Mouse (Mus musculus) stomach, postnatal 0 days (tissue): ENCODE results near the gene Prpf6.
A peak's percentile ranks its signal among the peaks of the same experiment; 100 is the strongest.

ENCODE experiments used
- CTCF ChIP-seq: IDR thresholded peaks from 2 replicates; pipeline ENCODE4 v1.5.1; 2016; ENCODE audit warnings: antibody characterized with exemption, low read depth, mild to moderate bottlenecking, moderate library complexity
- EP300 ChIP-seq: optimal IDR thresholded peaks from 2 replicates; pipeline ENCODE3; 2016; ENCODE audit warnings: antibody characterized with exemption

- TF ChIP-seq CTCF (peak; percentile 38; the same call in 1 of the 2 replicates), EP300 (no peak)
These were observed 5.9 kb downstream of the Prpf6 start for GRCm38 (mm10) chr2:181597378-181598061.
